Comparison of ENCODE assay signal across 12 mouse cellular contexts in genomic region chr10:67657305-67657704, GRCm38 (mm10).
"Had no signal": no experiment of that assay in that cellular context is flagged by ENCODE, and none has a peak within 500 bp of the region (broad histone marks: within the 10 kb centered on the region; RNA-seq: fewer than 3 reads in every experiment).

No protein-coding gene starts in this region.

- ATAC-seq: liver, embryonic 12.5 days; midbrain, embryonic 15.5 days had no signal

- DNase-seq: kidney, adult 8-10 months; kidney, postnatal 14 days; kidney, postnatal 4 days; layer of hippocampus, adult 9-11 months; liver; lung, adult 18-20 months; lung, postnatal 10 days; lung, postnatal 36 days; right cerebral cortex, postnatal 4 days; thymus, postnatal 36 days had no signal
